Mouse (Mus musculus): Measurements from ENCODE around the gene Tdrd9. TPM values are rescaled to one million over a fixed set of nuclear protein-coding genes. Genes with fewer than 3 reads are reported as not detected.

Gene Tdrd9
- total and polyA plus RNA-seq, 3 experiments: 28.9 to 46.5 TPM; not detected in 1

- Histone ChIP-seq H3K9me3 (replicated peaks; ENCODE audit: insufficient read depth, low read length) (peaks cover 12% of the 10 kb centered on the region), H3K27ac (ENCODE audit: control insufficient read depth, low read depth, low read length) (no peak overlapping the region), H3K4me1 (ENCODE audit: control insufficient read depth in 1 of 2, insufficient read depth in 2 of 2, low read length in 2 of 2) (no peaks in the 10 kb centered on the region), H3K4me3 (ENCODE audit: control insufficient read depth in 1 of 2, insufficient read depth in 1 of 2, low read depth in 2 of 2, low read length in 2 of 2) (no peak overlapping the region), H3K9ac (ENCODE audit: control insufficient read depth, low read depth, low read length, poor library complexity, severe bottlenecking) (no peak overlapping the region), H3K79me2 (ENCODE audit: control insufficient read depth, insufficient read depth, low read length, poor library complexity) (no peaks in the 10 kb centered on the region), H3K27me3 (ENCODE audit: control insufficient read depth in 1 of 2, insufficient read depth in 2 of 2, low read length in 2 of 2) (no peaks in the 10 kb centered on the region), H3K36me3 (ENCODE audit: control insufficient read depth in 1 of 2, insufficient read depth in 2 of 2, low read length in 2 of 2) (peaks cover 0 to 2% of the 10 kb centered on the region in 2 experiments; a peak in 1 of 4 replicates)
- no peak for TF ChIP-seq NRF1 (IDR thresholded peaks at IDR 0.05; ENCODE audit: insufficient read depth, low read depth, low read length, poor library complexity, severe bottlenecking)
- DNase-seq (ENCODE audit: low read depth, low spot score): no peak
Observed at GRCm38 (mm10) chr12:112012511-112013270, 41.3 kb downstream of the Tdrd9 start.

- DNase-seq (ENCODE audit: low read depth, low spot score): no peak
- no peaks in the 10 kb centered on the region for H3K79me2 ChIP-seq (ENCODE audit: control insufficient read depth, insufficient read depth, low read length, poor library complexity)
- no peak overlapping the region for H3K27ac ChIP-seq (ENCODE audit: control insufficient read depth, low read depth, low read length)
- no peaks in the 10 kb centered on the region for H3K27me3 ChIP-seq (ENCODE audit: control insufficient read depth in 1 of 2, insufficient read depth in 2 of 2, low read length in 2 of 2)
- no peak for TF ChIP-seq RCOR1 (IDR thresholded peaks at IDR 0.05; ENCODE audit: low read depth, low read length)
- 0 out of 2 replicates have a peak, but pooled peaks have one; percentile 19 for TF ChIP-seq USF1 (IDR thresholded peaks at IDR 0.05; ENCODE audit: low read depth, low read length)
- no peaks in the 10 kb centered on the region for H3K4me1 ChIP-seq (ENCODE audit: control insufficient read depth in 1 of 2, insufficient read depth in 2 of 2, low read length in 2 of 2)
- no peak overlapping the region for H3K9ac ChIP-seq (ENCODE audit: control insufficient read depth, low read depth, low read length, poor library complexity, severe bottlenecking)
- peaks cover 0 to 2% of the 10 kb centered on the region in 2 experiments; a peak in 1 of 4 replicates for H3K36me3 ChIP-seq (ENCODE audit: control insufficient read depth in 1 of 2, insufficient read depth in 2 of 2, low read length in 2 of 2)
- H3K4me3 ChIP-seq (ENCODE audit: control insufficient read depth in 1 of 2, insufficient read depth in 1 of 2, low read depth in 2 of 2, low read length in 2 of 2): no peak overlapping the region
- peaks cover 12% of the 10 kb centered on the region for H3K9me3 ChIP-seq (replicated peaks; ENCODE audit: insufficient read depth, low read length)
Observed at GRCm38 (mm10) chr12:112013271-112013801, 42.0 kb downstream of the Tdrd9 start.

DNA sequence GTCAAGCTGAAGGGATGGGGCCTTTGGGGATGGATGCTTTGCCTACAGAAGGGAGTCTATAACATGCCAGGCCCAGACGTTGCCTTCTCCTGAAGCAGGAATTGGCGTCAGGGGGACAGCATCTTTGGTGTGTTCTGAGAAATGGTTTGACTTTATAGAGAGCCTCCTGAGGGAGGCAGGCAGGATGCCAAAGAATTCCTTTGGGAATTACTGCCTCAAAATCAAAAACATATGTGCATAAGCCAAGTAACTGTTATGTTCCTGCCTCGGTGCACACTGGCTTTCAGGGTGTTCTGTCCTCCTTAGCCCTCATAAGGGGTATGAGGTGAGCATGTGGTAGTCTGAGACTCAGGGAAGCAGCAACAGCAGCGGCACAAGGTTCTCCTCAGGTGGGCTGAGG is 45.0 kb downstream of the Tdrd9 start:
- no peaks in the 10 kb centered on the region for H3K79me2 ChIP-seq (ENCODE audit: control insufficient read depth, insufficient read depth, low read length, poor library complexity)
- H3K36me3 ChIP-seq (ENCODE audit: control insufficient read depth in 1 of 2, insufficient read depth in 2 of 2, low read length in 2 of 2): no peaks in the 10 kb centered on the region
- H3K9me3 ChIP-seq (replicated peaks; ENCODE audit: insufficient read depth, low read length): peaks cover 3% of the 10 kb centered on the region; the same call in 1 of the 2 replicates
- no peak for TF ChIP-seq RAD21 (IDR thresholded peaks at IDR 0.05; ENCODE audit: low read depth, low read length)
- no peak for TF ChIP-seq ZKSCAN1 (IDR thresholded peaks at IDR 0.05; ENCODE audit: low read depth, low read length)
- no peak for TF ChIP-seq HCFC1 (IDR thresholded peaks at IDR 0.05; ENCODE audit: low read depth, low read length)
- TF ChIP-seq MAX (IDR thresholded peaks at IDR 0.05; ENCODE audit: low read length): no peak
- no peak for TF ChIP-seq TAL1 (IDR thresholded peaks at IDR 0.05; ENCODE audit: low read length)
- TF ChIP-seq EP300 (IDR thresholded peaks at IDR 0.05; ENCODE audit: low read depth in 1 of 2, low read length in 2 of 2): no peak
- no peak for TF ChIP-seq TBP (IDR thresholded peaks at IDR 0.05; ENCODE audit: low read depth, low read length)
- no peaks in the 10 kb centered on the region for H3K4me1 ChIP-seq (ENCODE audit: control insufficient read depth in 1 of 2, insufficient read depth in 2 of 2, low read length in 2 of 2)
- no peaks in the 10 kb centered on the region for H3K27me3 ChIP-seq (ENCODE audit: control insufficient read depth in 1 of 2, insufficient read depth in 2 of 2, low read length in 2 of 2)
- H3K9ac ChIP-seq (ENCODE audit: control insufficient read depth, low read depth, low read length, poor library complexity, severe bottlenecking): no peak overlapping the region
- no peak overlapping the region for H3K4me3 ChIP-seq (ENCODE audit: control insufficient read depth in 1 of 2, insufficient read depth in 1 of 2, low read depth in 2 of 2, low read length in 2 of 2)
- H3K27ac ChIP-seq (ENCODE audit: control insufficient read depth, low read depth, low read length): no peak overlapping the region
- DNase-seq (ENCODE audit: low read depth, low spot score): no peak
